Mouse (Mus musculus) adipocyte (in vitro differentiated cells): ENCODE results near the gene AI661453.
"Not testable (repeated sequence)": the region's sequence is repeated elsewhere in the genome, so short reads cannot be mapped to it uniquely, and the experiment has no call there.

Source experiments
- DNase-seq: peaks from one replicate; pipeline ENCODE4 v3.0.0-alpha.2; 2016; ENCODE audit warnings: low spot score

Gene AI661453

GRCm38 (mm10) chr17:47436156-47436906 is at the start of gene AI661453:
Gene AI661453 (plus strand): TSS chr17:47436615.
- DNase-seq: no peak

GRCm38 (mm10) chr17:47386649-47387048 is 49.8 kb upstream of the AI661453 start:
- no peak for DNase-seq

GRCm38 (mm10) chr17:47394223-47394869 is 42.1 kb upstream of the AI661453 start:
- DNase-seq: no peak

DNA sequence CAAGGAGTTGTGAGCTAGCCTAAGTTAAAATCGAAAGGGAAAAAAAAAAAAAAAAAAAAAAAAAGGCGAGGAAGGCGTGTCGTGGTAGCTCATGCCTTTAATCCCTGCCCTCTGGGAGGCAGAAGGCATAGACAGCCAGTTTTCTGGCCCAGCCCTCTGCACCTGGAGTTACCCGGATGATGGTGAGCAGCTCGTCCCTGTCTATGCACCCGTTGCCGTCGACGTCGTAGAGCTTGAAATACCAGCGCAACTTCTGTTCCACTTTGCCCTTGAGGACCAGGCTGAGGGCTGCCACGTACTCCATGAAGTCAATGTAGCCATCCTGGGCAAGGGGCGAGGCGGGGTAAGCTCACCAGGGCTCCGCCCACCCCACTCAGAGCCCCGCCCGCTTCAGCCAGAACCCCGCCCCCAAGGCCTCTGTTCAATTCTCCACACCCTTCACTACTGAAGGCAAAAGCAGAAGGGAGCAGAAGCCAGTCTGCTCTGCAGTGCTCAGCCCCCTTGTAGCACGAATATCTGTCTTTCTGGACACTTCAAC is 41.0 kb upstream of the AI661453 start:
- no peak for DNase-seq

- DNase-seq: no peak
Measured at GRCm38 (mm10) chr17:47399091-47399490, 37.3 kb upstream of the AI661453 start.

DNA sequence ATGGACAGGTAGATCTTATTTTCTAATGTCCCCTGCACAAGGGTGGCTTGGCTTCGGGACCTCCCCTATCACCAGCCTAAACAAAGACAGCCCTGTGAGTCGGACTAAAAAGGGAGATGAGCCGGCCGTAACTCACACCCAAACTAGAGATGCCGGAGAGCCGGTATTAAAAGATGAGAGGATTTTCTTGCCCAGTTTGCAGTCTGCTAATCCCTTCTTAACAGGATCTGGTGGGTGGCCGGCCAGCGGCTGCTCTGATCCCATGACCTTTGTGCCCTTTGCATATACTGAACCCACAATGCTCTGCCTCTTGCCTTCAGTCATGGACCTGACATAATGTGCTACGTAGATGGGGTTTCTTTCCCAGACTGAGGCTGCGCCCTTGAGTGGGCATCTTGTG is 36.0 kb upstream of the AI661453 start, which contains the start of gene Guca1a:
Gene Guca1a, minus strand, starts transcription at position 134 of the 400 bp plus-strand sequence.
- DNase-seq: no peak

GRCm38 (mm10) chr17:47407717-47408557 is 28.5 kb upstream of the AI661453 start:
- DNase-seq: no peak

DNA sequence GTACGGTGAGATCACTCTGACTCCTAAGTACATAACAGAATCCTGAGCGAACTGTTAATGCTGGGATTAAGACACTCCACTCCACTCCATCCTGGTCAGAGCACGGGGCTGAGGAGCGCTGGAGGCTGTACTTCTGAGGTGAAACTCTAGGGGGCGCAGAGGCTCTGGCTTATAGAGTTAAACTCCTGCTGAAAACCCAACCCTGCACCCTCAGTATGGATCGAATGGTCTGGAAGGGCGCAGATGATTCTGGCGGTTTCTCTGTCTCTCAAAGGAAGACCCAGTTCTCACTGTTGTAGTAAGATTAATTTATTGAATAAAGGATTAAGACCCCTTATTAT is 27.9 kb upstream of the AI661453 start:
- no peak for DNase-seq

- DNase-seq: not testable (repeated sequence)
Measured at GRCm38 (mm10) chr17:47409897-47410861, 26.2 kb upstream of the AI661453 start.

- no peak for DNase-seq
Measured at GRCm38 (mm10) chr17:47420195-47420594, 16.2 kb upstream of the AI661453 start.

DNA sequence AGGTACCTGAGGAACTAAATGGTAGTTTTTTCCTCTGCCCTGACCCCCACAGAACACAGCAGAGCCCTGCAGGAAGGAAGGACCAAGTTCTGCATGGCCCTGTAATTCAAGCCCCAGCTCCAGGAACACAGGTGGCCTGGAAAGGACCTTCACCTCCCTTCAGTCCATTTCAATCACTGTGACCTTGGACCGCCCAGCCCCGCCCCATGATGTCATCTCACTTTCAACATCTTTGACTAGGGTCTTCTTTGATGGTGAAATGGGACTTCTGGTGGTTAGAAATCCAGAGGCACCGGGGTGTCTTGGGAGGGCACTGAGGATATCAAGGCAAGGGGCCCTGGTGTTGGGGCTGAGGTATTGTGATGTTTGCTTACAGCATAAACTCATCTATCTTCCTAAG is 14.8 kb upstream of the AI661453 start:
- DNase-seq: no peak

- not testable (repeated sequence) for DNase-seq
Measured at GRCm38 (mm10) chr17:47422616-47423015, 13.8 kb upstream of the AI661453 start.

- no peak for DNase-seq
Measured at GRCm38 (mm10) chr17:47424186-47424585, 12.2 kb upstream of the AI661453 start.

DNA sequence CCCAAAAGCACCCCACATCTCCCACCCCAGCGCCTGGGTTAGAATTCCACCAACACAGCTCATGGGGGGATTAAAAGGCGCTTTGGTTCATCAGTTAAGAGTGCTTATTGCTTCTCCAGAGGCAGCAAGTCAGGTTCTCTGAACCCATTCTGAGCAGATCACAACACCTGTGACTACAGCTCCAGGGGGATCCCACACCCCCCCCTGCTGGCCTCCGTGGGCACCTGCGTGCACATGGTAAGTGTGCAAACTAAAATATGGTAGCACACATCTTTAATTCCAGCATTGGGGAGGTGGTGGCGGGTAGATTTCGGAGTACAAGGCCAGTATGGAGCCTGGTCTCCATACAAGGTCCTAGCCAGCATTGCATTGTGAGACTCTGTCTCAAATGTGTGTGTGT is 9.1 kb upstream of the AI661453 start:
- DNase-seq: no peak

DNA sequence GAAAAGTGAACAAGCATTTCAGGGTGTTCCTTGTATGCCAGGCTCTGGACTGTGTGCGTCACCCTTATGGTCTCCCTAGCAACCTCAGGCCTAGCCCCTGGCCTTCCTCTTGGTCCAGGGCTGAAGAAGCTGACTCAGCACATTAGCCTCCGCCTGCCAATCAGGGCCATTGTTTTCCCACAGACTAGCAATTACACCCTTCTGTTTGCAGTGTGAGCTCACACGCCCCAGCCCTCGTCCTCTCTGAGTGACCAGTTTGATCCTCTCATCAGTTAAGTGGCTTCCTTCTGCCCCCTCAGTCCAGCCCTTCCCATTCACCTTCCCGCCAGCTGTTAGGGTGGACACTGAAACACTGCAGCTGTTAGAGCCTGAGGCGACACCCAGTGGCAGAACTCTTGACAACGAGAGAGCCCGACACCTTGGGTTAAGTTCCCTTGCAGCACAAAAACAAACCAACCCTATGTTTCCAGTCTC is 7.5 kb upstream of the AI661453 start:
- DNase-seq: peak; percentile 15

DNA sequence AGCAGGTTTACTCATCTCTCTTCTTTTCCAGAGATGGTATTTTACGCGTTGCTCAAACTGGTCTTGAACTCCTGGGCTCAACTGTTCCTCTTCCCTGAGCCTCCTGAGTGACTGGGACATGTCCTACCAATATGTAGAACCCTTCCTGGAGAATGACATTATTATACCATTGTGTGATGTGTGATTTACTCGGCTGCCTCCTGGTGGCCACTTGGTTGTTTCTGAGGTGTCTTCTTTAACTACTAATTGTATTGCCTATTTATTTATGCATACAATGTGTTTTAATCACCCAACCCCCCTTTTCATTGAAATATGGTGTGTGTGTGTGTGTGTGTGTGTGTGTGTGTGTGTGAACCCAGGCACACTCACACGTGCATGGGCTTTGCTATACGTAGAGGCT is 5.6 kb upstream of the AI661453 start:
- DNase-seq: no peak

GRCm38 (mm10) chr17:47436907-47437547 is 612 bp downstream of the AI661453 start, which contains the start of gene 1700001C19Rik:
Gene 1700001C19Rik (minus strand): TSS chr17:47437376.
- no peak for DNase-seq

DNA sequence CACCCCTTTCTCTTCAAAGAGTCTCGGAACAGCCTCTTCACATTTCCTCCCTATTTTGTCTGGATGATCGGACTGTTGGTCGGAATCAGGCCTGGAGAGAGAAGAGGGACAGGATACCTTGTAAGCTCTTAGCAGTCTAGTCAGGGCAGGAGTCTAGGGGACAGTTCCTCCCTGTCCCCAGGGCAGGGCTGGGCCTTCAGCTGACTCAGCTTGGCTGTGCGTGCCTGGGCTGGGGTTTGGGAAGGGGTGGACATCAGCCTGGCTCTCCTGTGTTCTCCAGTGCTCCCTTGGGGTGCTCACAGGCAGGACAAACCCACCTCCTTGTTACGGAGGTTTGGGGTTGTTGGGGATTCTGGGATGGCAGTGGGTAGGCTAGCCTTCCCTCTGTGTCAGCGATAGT is 2.2 kb downstream of the AI661453 start:
- no peak for DNase-seq

DNA sequence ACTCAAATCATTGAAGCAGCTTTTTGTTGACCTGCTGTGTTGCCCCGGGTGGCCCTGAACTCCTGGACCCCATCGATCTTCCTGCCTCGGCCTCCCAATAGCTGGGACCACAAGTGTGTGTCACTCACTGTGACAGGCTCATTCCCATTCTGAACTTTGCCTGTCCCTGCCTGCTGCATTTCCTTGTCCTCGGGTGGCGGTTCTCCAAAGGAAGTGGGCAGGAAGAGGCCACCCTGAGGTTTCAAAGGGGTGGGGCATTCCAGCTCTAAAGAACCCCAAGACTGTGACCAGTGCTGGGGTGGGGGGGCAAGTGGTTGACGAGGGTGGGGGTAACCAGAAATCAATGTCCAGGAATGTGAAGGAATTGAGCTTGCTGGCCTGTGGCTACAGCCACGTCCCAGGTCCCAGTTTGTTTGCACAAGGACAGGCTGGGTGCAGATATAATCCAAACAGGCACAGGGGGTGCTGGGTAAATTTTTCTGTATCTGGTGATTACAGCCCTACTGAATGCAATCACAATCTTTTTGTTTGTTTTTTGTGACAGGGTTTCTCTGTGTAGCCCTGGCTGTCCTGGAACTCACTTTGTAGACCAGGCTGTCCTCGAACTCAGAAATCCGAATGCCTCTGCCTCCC is 3.1 kb downstream of the AI661453 start:
- DNase-seq: no peak

- DNase-seq: no peak
Measured at GRCm38 (mm10) chr17:47440359-47440890, 4.0 kb downstream of the AI661453 start.
